Mouse (Mus musculus) liver, embryonic 13.5 days (tissue): ENCODE measurements around the gene Trp53tg5. TPM values are rescaled to one million over a fixed set of nuclear protein-coding genes. Genes with fewer than 3 reads are reported as not detected.
A peak's percentile ranks its signal among the peaks of the same experiment; 100 is the strongest.

Experiments used
- ATAC-seq: fragments of 200-750 bp; cut with Nextera tagmentation; 2 replicates; pipeline ENCODE4 v1.8.0; 2017; ENCODE audit warnings: low read depth, mild to moderate bottlenecking, moderate number of reproducible peaks, moderate library complexity
- DNase-seq: peaks from one replicate; pipeline ENCODE4 v3.0.0; 2022
- H3K27ac ChIP-seq: fragments of 300-500 bp; sonication (generic); 2 replicates; pipeline ENCODE4 v1.5.1; 2015; ENCODE audit warnings: moderate library complexity, mild to moderate bottlenecking, inconsistent platforms
- H3K27me3 ChIP-seq: fragments of 300-500 bp; sonication (generic); 2 replicates; pipeline ENCODE4 v1.6.1; 2015; ENCODE audit warnings: mild to moderate bottlenecking, inconsistent platforms
- H3K36me3 ChIP-seq: fragments of 300-500 bp; sonication (generic); 2 replicates; pipeline ENCODE4 v1.6.1; 2015; ENCODE audit warnings: mild to moderate bottlenecking, inconsistent platforms
- H3K4me1 ChIP-seq: fragments of 300-500 bp; sonication (generic); replicated peaks from 2 replicates; pipeline ENCODE4 v1.6.1; 2015; ENCODE audit warnings: inconsistent platforms
- H3K4me2 ChIP-seq: fragments of 300-500 bp; sonication (generic); 2 replicates; pipeline ENCODE4 v1.6.1; 2015; ENCODE audit warnings: inconsistent platforms, mild to moderate bottlenecking, moderate library complexity
- H3K4me3 ChIP-seq: fragments of 300-500 bp; sonication (generic); replicated peaks from 2 replicates; pipeline ENCODE4 v1.5.1; 2015; ENCODE audit warnings: mild to moderate bottlenecking, inconsistent platforms
- H3K9ac ChIP-seq: fragments of 300-500 bp; sonication (generic); 2 replicates; pipeline ENCODE4 v1.6.1; 2015; ENCODE audit warnings: mild to moderate bottlenecking, inconsistent platforms
- H3K9me3 ChIP-seq: fragments of 300-500 bp; sonication (generic); replicated peaks from 2 replicates; pipeline ENCODE4 v1.6.1; 2016; ENCODE audit warnings: inconsistent platforms
- WGBS: fragments of 180-500 bp; shearing (Covaris S2); methylation state at CpG from one replicate; pipeline ENCODE4 v1.1.7; 2015; ENCODE audit not compliant: insufficient replicate concordance; 5-methylcytosine and 5-hydroxymethylcytosine counted together
- polyA plus RNA-seq: library from polyadenylated mRNA; unstranded; fragments of >200 nt; fragmentation: Nextera tagmentation; extraction: Ambion mirVana; gene quantifications from 2 replicates; pipeline ENCODE4 v1.2.1, GENCODE M21; 2015

Gene Trp53tg5
- polyA plus RNA-seq, 1 experiment from 2014 or later: not detected

- peaks cover 23% of the 10 kb centered on the region for H3K4me1 ChIP-seq
- no peak for DNase-seq
- no peaks in the 10 kb centered on the region for H3K9me3 ChIP-seq
- 0 out of 2 replicates have a peak, but pooled peaks cover 5% of the 10 kb centered on the region for H3K27me3 ChIP-seq
- no peak overlapping the region for H3K4me2 ChIP-seq
- 57% methylated on average over 2 of the region's 2 CpGs for WGBS
- ATAC-seq: no peak
- no peak overlapping the region for H3K9ac ChIP-seq
- no peak overlapping the region for H3K4me3 ChIP-seq
- no peak overlapping the region for H3K27ac ChIP-seq
- peaks cover 5% of the 10 kb centered on the region; the same call in 1 of the 2 replicates for H3K36me3 ChIP-seq
Measured at GRCm38 (mm10) chr2:164494126-164494525, 20.6 kb upstream of the Trp53tg5 start.

GRCm38 (mm10) chr2:164487812-164488211, 14.3 kb upstream of the Trp53tg5 start:
- DNase-seq (no peak), ATAC-seq (no peak)
- Histone ChIP-seq H3K4me3 (no peak overlapping the region), H3K27me3 (peaks cover 57% of the 10 kb centered on the region), H3K9ac (no peak overlapping the region), H3K9me3 (no peaks in the 10 kb centered on the region), H3K4me2 (no peak overlapping the region), H3K27ac (no peak overlapping the region), H3K36me3 (peaks cover 5% of the 10 kb centered on the region; the same call in 1 of the 2 replicates), H3K4me1 (0 out of 2 replicates have a peak, but pooled peaks cover 10% of the 10 kb centered on the region)
- WGBS: 49% methylated on average over 9 of the region's 9 CpGs

- 11% methylated on average over 11 of the region's 11 CpGs for WGBS
- no peak for ATAC-seq
Measured at GRCm38 (mm10) chr2:164487115-164487527, 13.6 kb upstream of the Trp53tg5 start.

GRCm38 (mm10) chr2:164486258-164487114, 13.0 kb upstream of the Trp53tg5 start:
- Histone ChIP-seq H3K9me3 (no peaks in the 10 kb centered on the region), H3K36me3 (peaks cover 5% of the 10 kb centered on the region; the same call in 1 of the 2 replicates), H3K9ac (peak overlapping the region; percentile 59), H3K4me2 (peak overlapping the region; percentile 71), H3K4me1 (0 out of 2 replicates have a peak, but pooled peaks cover 10% of the 10 kb centered on the region), H3K27me3 (peaks cover 57% of the 10 kb centered on the region), H3K4me3 (peak overlapping the region; percentile 61), H3K27ac (no peak overlapping the region)
- DNase-seq (no peak), ATAC-seq (peak; percentile 41; the same call in 1 of the 2 replicates)
- 1% methylated on average over 86 of the region's 90 CpGs for WGBS

More at GRCm38 (mm10) chr2:164487115-164487527, 13.6 kb upstream of the Trp53tg5 start:
- H3K36me3 ChIP-seq: peaks cover 5% of the 10 kb centered on the region; the same call in 1 of the 2 replicates
- no peak for DNase-seq
- peaks cover 57% of the 10 kb centered on the region for H3K27me3 ChIP-seq
- peak overlapping the region; percentile 71 for H3K4me2 ChIP-seq
- no peaks in the 10 kb centered on the region for H3K9me3 ChIP-seq
- H3K4me1 ChIP-seq: 0 out of 2 replicates have a peak, but pooled peaks cover 10% of the 10 kb centered on the region
- peak overlapping the region; percentile 59; the same call in 1 of the 2 replicates for H3K9ac ChIP-seq
- peak overlapping the region; percentile 61 for H3K4me3 ChIP-seq
- no peak overlapping the region for H3K27ac ChIP-seq

GRCm38 (mm10) chr2:164485681-164486257, 12.2 kb upstream of the Trp53tg5 start, which contains the start of gene Dbndd2:
Gene Dbndd2, plus strand, starts transcription at chr2:164486106.
- ATAC-seq: peak; percentile 50; the same call in 1 of the 2 replicates
- Histone ChIP-seq H3K4me3 (peak within 1 kb of the TSS; percentile 61), H3K36me3 (peaks cover 5% of the 10 kb centered on the region; the same call in 1 of the 2 replicates), H3K9ac (peak within 1 kb of the TSS; percentile 59), H3K27me3 (peaks cover 57% of the 10 kb centered on the region), H3K9me3 (no peaks in the 10 kb centered on the region), H3K27ac (no peak within 1 kb of the TSS), H3K4me2 (peak within 1 kb of the TSS; percentile 71), H3K4me1 (0 out of 2 replicates have a peak, but pooled peaks cover 10% of the 10 kb centered on the region)
- WGBS: 4% methylated on average over 26 of the region's 26 CpGs
- no peak for DNase-seq

GRCm38 (mm10) chr2:164470254-164470653, 3.3 kb downstream of the Trp53tg5 start:
- H3K4me2 ChIP-seq: no peak overlapping the region
- no peaks in the 10 kb centered on the region for H3K9me3 ChIP-seq
- DNase-seq: no peak
- H3K27me3 ChIP-seq: no peaks in the 10 kb centered on the region
- H3K4me1 ChIP-seq: peaks cover 19% of the 10 kb centered on the region
- H3K4me3 ChIP-seq: no peak overlapping the region
- ATAC-seq: no peak
- H3K9ac ChIP-seq: no peak overlapping the region
- no peak overlapping the region for H3K27ac ChIP-seq
- peaks cover 3% of the 10 kb centered on the region; the same call in 1 of the 2 replicates for H3K36me3 ChIP-seq
- 19% methylated on average over 10 of the region's 10 CpGs for WGBS

GRCm38 (mm10) chr2:164466787-164467186, 6.7 kb downstream of the Trp53tg5 start:
- peaks cover 26% of the 10 kb centered on the region for H3K36me3 ChIP-seq
- H3K9me3 ChIP-seq: no peaks in the 10 kb centered on the region
- DNase-seq: no peak
- H3K27me3 ChIP-seq: no peaks in the 10 kb centered on the region
- ATAC-seq: peak; percentile 76
- WGBS: 52% methylated on average over 5 of the region's 5 CpGs
- no peak overlapping the region for H3K9ac ChIP-seq
- no peak overlapping the region for H3K4me3 ChIP-seq
- peaks cover 41% of the 10 kb centered on the region for H3K4me1 ChIP-seq
- H3K27ac ChIP-seq: no peak overlapping the region
- H3K4me2 ChIP-seq: no peak overlapping the region

- peaks cover 44% of the 10 kb centered on the region for H3K4me1 ChIP-seq
- H3K4me3 ChIP-seq: no peak overlapping the region
- peaks cover 26% of the 10 kb centered on the region for H3K36me3 ChIP-seq
- no peak overlapping the region for H3K9ac ChIP-seq
- no peak overlapping the region for H3K27ac ChIP-seq
- H3K27me3 ChIP-seq: no peaks in the 10 kb centered on the region
- H3K4me2 ChIP-seq: no peak overlapping the region
- H3K9me3 ChIP-seq: no peaks in the 10 kb centered on the region
- DNase-seq (no peak), ATAC-seq (no peak)
Measured at GRCm38 (mm10) chr2:164465161-164465560, 8.4 kb downstream of the Trp53tg5 start.

- Histone ChIP-seq H3K9ac (peak within 1 kb of the TSS; percentile 84), H3K4me1 (peaks cover 42% of the 10 kb centered on the region), H3K27ac (peak within 1 kb of the TSS; percentile 72), H3K4me3 (peak within 1 kb of the TSS; percentile 91), H3K9me3 (no peaks in the 10 kb centered on the region), H3K4me2 (peak within 1 kb of the TSS; percentile 91), H3K36me3 (peaks cover 23% of the 10 kb centered on the region), H3K27me3 (no peaks in the 10 kb centered on the region)
- ATAC-seq: peak; percentile 98
- peak; percentile 93 for DNase-seq
- under 1% methylated on average over 75 of the region's 79 CpGs for WGBS
Measured at GRCm38 (mm10) chr2:164460745-164461551, 12.6 kb downstream of the Trp53tg5 start, which contains the start of gene Gm20458. Gene Gm20458, plus strand, starts transcription at chr2:164460967.

GRCm38 (mm10) chr2:164458535-164458934, 15.0 kb downstream of the Trp53tg5 start:
- 44% methylated on average over 8 of the region's 8 CpGs for WGBS
- DNase-seq: no peak

More at GRCm38 (mm10) chr2:164458535-164458934, 15.0 kb downstream of the Trp53tg5 start:
- peaks cover 6% of the 10 kb centered on the region for H3K36me3 ChIP-seq
- peaks cover 43% of the 10 kb centered on the region for H3K4me1 ChIP-seq
- H3K9me3 ChIP-seq: no peaks in the 10 kb centered on the region
- H3K27me3 ChIP-seq: no peaks in the 10 kb centered on the region
- no peak overlapping the region for H3K9ac ChIP-seq
- no peak for ATAC-seq
- H3K4me2 ChIP-seq: no peak overlapping the region
- no peak overlapping the region for H3K4me3 ChIP-seq
- H3K27ac ChIP-seq: peak overlapping the region; percentile 58
